Mouse (Mus musculus) MEL (cell line): ENCODE data around the gene Mroh2a. TPM values are rescaled to one million over a fixed set of nuclear protein-coding genes. Genes with fewer than 3 reads are reported as not detected.

Experiments used
- DNase-seq: peaks from one replicate; pipeline ENCODE4 v3.0.0; 2011; ENCODE audit warnings: low read depth, low spot score
- H3K27ac ChIP-seq: 2 replicates; pipeline ENCODE4 v1.5.1; 2012; ENCODE audit warnings: low read depth, mild to moderate bottlenecking, control low read depth, low read length, moderate library complexity; ENCODE audit not compliant: control insufficient read depth
- H3K27me3 ChIP-seq, 2 experiments: fragments of 150-350 bp in 1 of 2; sonication (generic) in 1 of 2; 2 replicates each; pipeline ENCODE4 v1.6.1; 2012; ENCODE audit warnings: low read length in 2 of 2, mild to moderate bottlenecking in 2 of 2, improper control_type of control experiment in 1 of 2, moderate library complexity in 1 of 2; ENCODE audit not compliant: insufficient read depth in 2 of 2, control insufficient read depth in 1 of 2
- H3K36me3 ChIP-seq, 2 experiments: 2 replicates each; pipeline ENCODE4 v1.6.1; 2012 to 2014; ENCODE audit warnings: low read length in 2 of 2, improper control_type of control experiment in 1 of 2, inconsistent platforms in 1 of 2, mild to moderate bottlenecking in 1 of 2; ENCODE audit not compliant: insufficient read depth in 2 of 2, control insufficient read depth in 1 of 2
- H3K4me1 ChIP-seq, 2 experiments: fragments of 150-350 bp in 1 of 2; sonication (generic) in 1 of 2; 2 replicates each; pipeline ENCODE4 v1.6.1; 2012; ENCODE audit warnings: low read length in 2 of 2, improper control_type of control experiment in 1 of 2, mild to moderate bottlenecking in 1 of 2; ENCODE audit not compliant: insufficient read depth in 2 of 2, control insufficient read depth in 1 of 2
- H3K4me3 ChIP-seq, 2 experiments: fragments of 150-350 bp in 1 of 2; sonication (generic) in 1 of 2; 2 replicates each; pipeline ENCODE4 v1.5.1; 2012; ENCODE audit warnings: low read depth in 2 of 2, low read length in 2 of 2, mild to moderate bottlenecking in 2 of 2, moderate library complexity in 2 of 2, control low read depth in 1 of 2, improper control_type of control experiment in 1 of 2; ENCODE audit not compliant: control insufficient read depth in 1 of 2, insufficient read depth in 1 of 2
- H3K79me2 ChIP-seq: 2 replicates; pipeline ENCODE4 v1.6.1; 2012; ENCODE audit warnings: mild to moderate bottlenecking, low read length, moderate library complexity; ENCODE audit not compliant: control insufficient read depth, poor library complexity, insufficient read depth
- H3K9ac ChIP-seq: 2 replicates; pipeline ENCODE4 v1.6.1; 2012; ENCODE audit warnings: low read depth, mild to moderate bottlenecking, control low read depth, low read length, moderate library complexity; ENCODE audit not compliant: control insufficient read depth, poor library complexity, severe bottlenecking
- H3K9me3 ChIP-seq: fragments of 150-350 bp; sonication (generic); replicated peaks from 2 replicates; pipeline ENCODE4 v1.6.1; 2012; ENCODE audit warnings: mild to moderate bottlenecking, low read length, improper control_type of control experiment, moderate library complexity; ENCODE audit not compliant: insufficient read depth
- BHLHE40 ChIP-seq: IDR thresholded peaks from 2 replicates; pipeline ENCODE4 v1.6.1; 2012; ENCODE audit warnings: low read depth, mild to moderate bottlenecking, inconsistent platforms, low read length, improper control_type of control experiment, borderline replicate concordance
- E2F4 ChIP-seq: IDR thresholded peaks from 2 replicates; pipeline ENCODE4 v1.6.1; 2011; ENCODE audit warnings: low read depth, low read length, improper control_type of control experiment, borderline replicate concordance
- EP300 ChIP-seq, 2 experiments: IDR thresholded peaks; 2 replicates each; pipeline ENCODE4 v1.6.1; 2011; ENCODE audit warnings: improper control_type of control experiment in 2 of 2, low read length in 2 of 2, low read depth in 1 of 2, mild to moderate bottlenecking in 1 of 2
- HCFC1 ChIP-seq: IDR thresholded peaks from 2 replicates; pipeline ENCODE4 v1.6.1; 2012; ENCODE audit warnings: low read depth, mild to moderate bottlenecking, inconsistent platforms, low read length, improper control_type of control experiment, moderate library complexity
- KAT2A ChIP-seq: conservative IDR thresholded peaks from 2 replicates; pipeline ENCODE4 v1.6.1; 2012; ENCODE audit warnings: low read depth, low read length, improper control_type of control experiment, inconsistent platforms
- MAFK ChIP-seq: IDR thresholded peaks from 2 replicates; pipeline ENCODE4 v1.6.1; 2011; ENCODE audit warnings: low read depth, mild to moderate bottlenecking, low read length, improper control_type of control experiment, borderline replicate concordance
- MAX ChIP-seq: IDR thresholded peaks from 2 replicates; pipeline ENCODE4 v1.6.1; 2011; ENCODE audit warnings: low read length, improper control_type of control experiment
- MAZ ChIP-seq: IDR thresholded peaks from 2 replicates; pipeline ENCODE4 v1.6.1; 2012; ENCODE audit warnings: low read depth, mild to moderate bottlenecking, inconsistent platforms, low read length, improper control_type of control experiment
- MYB ChIP-seq: IDR thresholded peaks from 2 replicates; pipeline ENCODE4 v1.6.1; 2011; ENCODE audit warnings: mild to moderate bottlenecking, low read depth, low read length, improper control_type of control experiment
- NRF1 ChIP-seq: IDR thresholded peaks from 2 replicates; pipeline ENCODE4 v1.6.1; 2014; ENCODE audit warnings: low read depth, mild to moderate bottlenecking, inconsistent platforms, low read length, improper control_type of control experiment, moderate library complexity; ENCODE audit not compliant: poor library complexity, insufficient read depth, severe bottlenecking
- POLR2A ChIP-seq, 2 experiments: IDR thresholded peaks; 2 replicates each; pipeline ENCODE4 v1.6.1; 2011 to 2012; ENCODE audit warnings: low read length in 2 of 2, mild to moderate bottlenecking in 2 of 2, control low read depth in 1 of 2, improper control_type of control experiment in 1 of 2, low read depth in 1 of 2, moderate library complexity in 1 of 2; ENCODE audit not compliant: control insufficient read depth in 1 of 2, insufficient read depth in 1 of 2, poor library complexity in 1 of 2
- POLR2AphosphoS2 ChIP-seq: IDR thresholded peaks from 2 replicates; pipeline ENCODE4 v1.6.1; 2011; ENCODE audit warnings: low read length, improper control_type of control experiment
- SIN3A ChIP-seq: IDR thresholded peaks from 2 replicates; pipeline ENCODE4 v1.6.1; 2012; ENCODE audit warnings: low read length, improper control_type of control experiment, inconsistent platforms
- SMC3 ChIP-seq: IDR thresholded peaks from 2 replicates; pipeline ENCODE4 v1.6.1; 2011; ENCODE audit warnings: low read depth, low read length, improper control_type of control experiment
- TAL1 ChIP-seq: IDR thresholded peaks from 2 replicates; pipeline ENCODE4 v1.6.1; 2012; ENCODE audit warnings: mild to moderate bottlenecking, inconsistent platforms, low read length, moderate library complexity, mixed read lengths
- TBP ChIP-seq: IDR thresholded peaks from 2 replicates; pipeline ENCODE4 v1.8.0; 2011; ENCODE audit warnings: low read depth, low read length, improper control_type of control experiment
- UBTF ChIP-seq: IDR thresholded peaks from 2 replicates; pipeline ENCODE4 v1.6.1; 2012; ENCODE audit warnings: low read depth, mild to moderate bottlenecking, inconsistent platforms, low read length, improper control_type of control experiment, moderate library complexity, borderline replicate concordance; ENCODE audit not compliant: insufficient read depth
- USF1 ChIP-seq: IDR thresholded peaks from 2 replicates; pipeline ENCODE4 v1.6.1; 2014; ENCODE audit warnings: low read depth, mild to moderate bottlenecking, inconsistent platforms, low read length, improper control_type of control experiment, moderate library complexity
- USF2 ChIP-seq, 2 experiments: IDR thresholded peaks; 2 replicates each; pipeline ENCODE4 v1.6.1; 2011 to 2012; ENCODE audit warnings: improper control_type of control experiment in 2 of 2, low read length in 2 of 2, borderline replicate concordance in 1 of 2, inconsistent platforms in 1 of 2, low read depth in 1 of 2, mild to moderate bottlenecking in 1 of 2; ENCODE audit not compliant: insufficient read depth in 1 of 2
- ZMIZ1 ChIP-seq: IDR thresholded peaks from 2 replicates; pipeline ENCODE4 v1.6.1; 2012; ENCODE audit warnings: low read depth, mild to moderate bottlenecking, inconsistent platforms, low read length, improper control_type of control experiment, moderate library complexity
- ZNF384 ChIP-seq: IDR thresholded peaks from 2 replicates; pipeline ENCODE4 v1.6.1; 2012; ENCODE audit warnings: low read depth, mild to moderate bottlenecking, inconsistent platforms, low read length, improper control_type of control experiment
- polyA plus RNA-seq, 2 experiments: library from polyadenylated mRNA; stranded (reverse) in 1 of 2; unstranded in 1 of 2; fragments of >175 nt in 1 of 2; fragments of >200 nt in 1 of 2; gene quantifications; 2 replicates each; pipeline versions ENCODE4 v1.2.1 to v1.2.4; 2012; ENCODE audit warnings: low replicate concordance in 2 of 2, low read depth in 1 of 2; ENCODE audit not compliant: insufficient read length in 2 of 2, insufficient read depth in 1 of 2, missing spikeins in 1 of 2
- total RNA-seq: library from RNA; depleted of rRNA; stranded (reverse); fragments of 300-350 nt; gene quantifications from 2 replicates; pipeline ENCODE4 v1.2.3, GENCODE M21; 2012

Gene Mroh2a
- total and polyA plus RNA-seq, 3 experiments, result 0.27 to 2.5 TPM; not detected in 1

- Histone ChIP-seq H3K4me3 (no peak overlapping the region), H3K79me2 (no peaks in the 10 kb centered on the region), H3K4me1 (no peaks in the 10 kb centered on the region), H3K27me3 (no peaks in the 10 kb centered on the region), H3K36me3 (no peaks in the 10 kb centered on the region), H3K9me3 (no peaks in the 10 kb centered on the region), H3K27ac (no peak overlapping the region), H3K9ac (no peak overlapping the region)
- DNase-seq, result no peak
- TF ChIP-seq MAZ (no peak), SMC3 (no peak), USF2 (IDR thresholded peaks at IDR 0.05; ENCODE audit: borderline replicate concordance in 1 of 2, insufficient read depth in 1 of 2, low read depth in 1 of 2, low read length in 2 of 2) (no peak), TBP (no peak), KAT2A (no peak), ZMIZ1 (no peak), MAFK (no peak), BHLHE40 (no peak), MAX (no peak)
Observed at GRCm38 (mm10) chr1:88245881-88246280, 19.1 kb downstream of the Mroh2a start.

- Histone ChIP-seq H3K36me3 (no peaks in the 10 kb centered on the region), H3K4me1 (no peaks in the 10 kb centered on the region), H3K79me2 (no peaks in the 10 kb centered on the region), H3K9me3 (no peaks in the 10 kb centered on the region), H3K27ac (no peak overlapping the region), H3K4me3 (no peak overlapping the region)
- DNase-seq, result no peak
- TF ChIP-seq ZNF384, result no peak
- TF ChIP-seq NRF1, result no peak
- no peak for TF ChIP-seq EP300 (IDR thresholded peaks at IDR 0.05; ENCODE audit: low read depth in 1 of 2, low read length in 2 of 2)
- no peak for TF ChIP-seq HCFC1
- no peak for TF ChIP-seq POLR2A (IDR thresholded peaks at IDR 0.05; ENCODE audit: control insufficient read depth in 1 of 2, insufficient read depth in 1 of 2, low read depth in 1 of 2, low read length in 2 of 2, poor library complexity in 1 of 2)
- TF ChIP-seq, all 39 proteins: peak for 0
- Histone ChIP-seq H3K27me3 (no peaks in the 10 kb centered on the region), H3K9ac (no peak overlapping the region)
Observed at GRCm38 (mm10) chr1:88246386-88246785, 19.6 kb downstream of the Mroh2a start.

GRCm38 (mm10) chr1:88247660-88248059 lies 20.9 kb downstream of the Mroh2a start:
- no peak for DNase-seq
- Histone ChIP-seq H3K4me3 (no peak overlapping the region), H3K27me3 (no peaks in the 10 kb centered on the region), H3K9me3 (no peaks in the 10 kb centered on the region), H3K79me2 (no peaks in the 10 kb centered on the region), H3K9ac (no peak overlapping the region), H3K4me1 (no peaks in the 10 kb centered on the region), H3K27ac (no peak overlapping the region), H3K36me3 (no peaks in the 10 kb centered on the region)
- TF ChIP-seq SMC3 (no peak), POLR2AphosphoS2 (no peak), MAFK (no peak), TAL1 (no peak), MAZ (no peak), ZMIZ1 (no peak), UBTF (no peak), BHLHE40 (no peak), SIN3A (no peak), MYB (no peak), E2F4 (no peak), USF1 (no peak), TBP (no peak)
